Mouse (Mus musculus) forebrain, postnatal 0 days (tissue): ENCODE results near the gene Olfr1438-ps1. TPM values are rescaled to one million over a fixed set of nuclear protein-coding genes. Genes with fewer than 3 reads are reported as not detected.
"Not testable (repeated sequence)": the region's sequence is repeated elsewhere in the genome, so short reads cannot be mapped to it uniquely, and the experiment has no call there.

Experiments
- ATAC-seq: fragments of 200-750 bp; cut with Nextera tagmentation; 2 replicates; pipeline ENCODE4 v1.8.0; 2017; ENCODE audit warnings: mild to moderate bottlenecking, moderate library complexity
- DNase-seq: peaks from one replicate; pipeline ENCODE4 v3.0.0-alpha.2; 2015
- H3K27ac ChIP-seq: fragments of 300-500 bp; sonication (generic); 2 replicates; pipeline ENCODE4 v1.5.1; 2014; ENCODE audit warnings: low read depth, mild to moderate bottlenecking, antibody characterized with exemption, low read length, moderate library complexity, mixed read lengths
- H3K27me3 ChIP-seq: fragments of 300-500 bp; sonication (generic); 2 replicates; pipeline ENCODE4 v1.6.1; 2014; ENCODE audit warnings: mild to moderate bottlenecking, low read length, mixed read lengths; ENCODE audit not compliant: insufficient read depth
- H3K36me3 ChIP-seq: fragments of 300-500 bp; sonication (generic); 2 replicates; pipeline ENCODE4 v1.6.1; 2014; ENCODE audit warnings: mild to moderate bottlenecking, moderate library complexity; ENCODE audit not compliant: insufficient read depth
- H3K4me1 ChIP-seq: fragments of 300-500 bp; sonication (generic); 2 replicates; pipeline ENCODE4 v1.6.1; 2014; ENCODE audit warnings: antibody characterized with exemption; ENCODE audit not compliant: insufficient read depth
- H3K4me2 ChIP-seq: fragments of 300-500 bp; sonication (generic); 2 replicates; pipeline ENCODE4 v1.6.1; 2014; ENCODE audit warnings: low read depth, mild to moderate bottlenecking, moderate library complexity
- H3K4me3 ChIP-seq: fragments of 300-500 bp; sonication (generic); 2 replicates; pipeline ENCODE4 v1.5.1; 2014; ENCODE audit warnings: low read depth, low read length, mixed read lengths
- H3K9ac ChIP-seq: fragments of 300-500 bp; sonication (generic); 2 replicates; pipeline ENCODE4 v1.6.1; 2014; ENCODE audit warnings: mild to moderate bottlenecking
- H3K9me3 ChIP-seq: fragments of 300-500 bp; sonication (generic); 2 replicates; pipeline ENCODE4 v1.6.1; 2016; ENCODE audit warnings: low read length
- CTCF ChIP-seq: sonication (generic); IDR thresholded peaks from 2 replicates; pipeline ENCODE4 v1.5.1; 2016; ENCODE audit warnings: antibody characterized with exemption, control low read depth, low read depth
- WGBS: fragments of 180-500 bp; shearing (Covaris S2); extraction: QIAGEN DNeasy Blood & Tissue Kit; methylation state at CpG from one replicate; pipeline ENCODE4 v1.1.7; 2014; 5-methylcytosine and 5-hydroxymethylcytosine counted together
- polyA plus RNA-seq: library from polyadenylated mRNA; unstranded; fragments of >200 nt; fragmentation: Nextera tagmentation; extraction: Ambion mirVana; gene quantifications from 2 replicates; pipeline ENCODE4 v1.2.1, GENCODE M21; 2015
- total RNA-seq: library from RNA; depleted of rRNA; stranded (reverse); fragments of >200 nt; gene quantifications from 2 replicates; pipeline ENCODE4 v1.2.3, GENCODE M21; 2014; rRNA removed

The Olfr1438-ps1 gene
- not detected in 2 replicates for total RNA-seq
- polyA plus RNA-seq: not detected in 2 replicates

DNA sequence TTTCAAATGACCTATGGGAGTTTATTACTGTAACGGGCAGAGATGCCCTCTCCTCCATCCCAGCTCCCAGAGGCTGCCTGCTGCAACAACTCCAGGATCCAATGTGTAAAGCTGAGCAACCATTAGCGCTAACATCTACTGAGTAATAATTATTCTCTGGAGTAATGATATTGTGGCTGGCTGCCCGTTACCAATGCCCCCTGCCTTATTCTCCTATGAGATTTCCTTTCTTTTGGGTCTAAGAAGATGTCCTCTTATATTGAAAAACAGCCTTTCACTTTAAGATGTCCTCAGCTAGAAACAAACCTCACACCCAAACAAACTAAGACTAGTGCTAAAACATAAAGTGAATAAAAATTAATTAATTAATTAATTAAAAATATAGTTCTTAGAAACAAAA lies at the start of gene Olfr1438-ps1:
Olfr1438-ps1 (minus strand) TSS at position 101 of the 400 bp plus-strand sequence.
- Histone ChIP-seq H3K4me1 (no peaks in the 10 kb centered on the region), H3K4me3 (no peak within 1 kb of the TSS), H3K9ac (no peak within 1 kb of the TSS), H3K27ac (no peak within 1 kb of the TSS), H3K9me3 (no peaks in the 10 kb centered on the region), H3K27me3 (no peaks in the 10 kb centered on the region), H3K4me2 (no peak within 1 kb of the TSS), H3K36me3 (no peaks in the 10 kb centered on the region)
- TF ChIP-seq CTCF: no peak
- 81% methylated on average over 3 of the region's 3 CpGs for WGBS
- ATAC-seq (no peak), DNase-seq (no peak)

DNA sequence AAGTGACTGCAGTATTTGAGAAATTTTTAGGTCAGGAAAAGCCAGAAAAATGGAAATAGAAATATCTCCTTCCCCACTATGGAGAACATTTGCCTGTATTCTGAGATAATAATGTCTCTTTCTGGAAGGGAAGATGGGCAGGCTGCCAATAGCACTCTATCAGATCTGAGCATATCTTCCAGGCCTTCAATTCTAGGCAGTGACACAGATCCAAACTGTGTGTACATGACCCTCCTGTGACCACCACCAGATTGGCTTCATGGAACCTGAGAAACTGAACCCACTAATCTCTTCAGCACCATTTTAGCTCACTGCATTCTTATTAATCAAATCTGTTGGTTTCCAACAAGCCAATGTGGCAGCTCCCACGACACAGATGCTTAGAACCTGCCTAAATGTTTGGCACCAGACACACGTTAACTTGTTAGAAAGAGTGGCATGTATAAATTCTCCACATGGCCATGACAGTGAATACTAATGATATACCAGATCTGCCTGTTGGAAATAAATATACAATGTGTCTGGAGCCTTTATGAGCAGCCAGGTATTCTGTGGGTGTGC lies 38.8 kb upstream of the Olfr1438-ps1 start:
- H3K4me1 ChIP-seq: no peaks in the 10 kb centered on the region
- H3K4me2 ChIP-seq: no peak overlapping the region
- H3K27ac ChIP-seq: peak overlapping the region; percentile 6; the same call in 1 of the 2 replicates
- 32% methylated on average over 2 of the region's 2 CpGs for WGBS
- peak; percentile 63 for DNase-seq
- no peaks in the 10 kb centered on the region for H3K36me3 ChIP-seq
- no peak overlapping the region for H3K4me3 ChIP-seq
- H3K9ac ChIP-seq: no peak overlapping the region
- H3K27me3 ChIP-seq: no peaks in the 10 kb centered on the region
- TF ChIP-seq CTCF: no peak
- peak; percentile 70 for ATAC-seq
- H3K9me3 ChIP-seq: no peaks in the 10 kb centered on the region

DNA sequence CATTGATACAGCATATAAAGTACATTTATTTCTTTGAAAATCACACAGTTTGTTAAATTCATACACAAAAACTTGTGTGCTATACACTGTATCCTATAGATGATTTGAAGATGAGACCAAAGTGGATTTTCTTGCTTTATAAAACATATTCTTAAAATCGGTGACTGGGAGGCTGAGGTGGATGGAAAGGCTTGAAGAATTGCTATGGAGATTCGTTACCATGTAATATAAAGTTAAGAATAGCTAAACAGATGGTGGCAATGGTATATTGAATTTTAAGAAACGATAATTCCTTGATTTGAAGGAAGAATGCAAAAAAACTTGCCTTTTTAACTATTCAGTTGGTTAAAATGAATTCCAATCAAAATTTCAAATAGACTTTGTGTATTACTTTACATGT lies 37.3 kb upstream of the Olfr1438-ps1 start:
- Histone ChIP-seq H3K4me3 (no peak overlapping the region), H3K9ac (no peak overlapping the region), H3K9me3 (no peaks in the 10 kb centered on the region), H3K4me2 (no peak overlapping the region), H3K27ac (peak overlapping the region; percentile 64), H3K4me1 (no peaks in the 10 kb centered on the region), H3K36me3 (no peaks in the 10 kb centered on the region), H3K27me3 (no peaks in the 10 kb centered on the region)
- DNase-seq (peak; percentile 25), ATAC-seq (peak; percentile 71)
- no peak for TF ChIP-seq CTCF
- WGBS: 62% methylated on average over 3 of the region's 3 CpGs

DNA sequence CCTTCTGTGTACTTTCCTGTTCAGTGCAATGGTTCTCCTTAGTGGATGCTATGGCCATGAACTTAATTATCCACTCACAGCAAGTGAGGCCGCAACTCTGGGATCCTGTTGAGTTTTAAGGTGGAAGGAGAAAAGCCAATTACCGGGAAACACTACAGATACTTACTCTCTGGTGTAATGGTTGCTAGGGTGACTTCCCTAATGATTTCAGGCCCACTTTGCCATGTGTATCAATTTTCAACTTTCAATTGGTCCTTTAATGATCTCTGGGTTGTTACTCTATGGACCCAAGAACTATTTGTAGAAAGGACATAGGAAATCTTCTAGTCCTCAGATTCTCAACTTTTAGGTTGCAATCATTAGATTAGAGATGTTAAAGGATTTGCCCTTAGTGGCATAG lies 10.7 kb downstream of the Olfr1438-ps1 start, which contains the start of gene Olfr1437:
Olfr1437 (minus strand) TSS at position 101 of the 400 bp plus-strand sequence.
- Histone ChIP-seq H3K27me3 (no peaks in the 10 kb centered on the region), H3K27ac (no peak within 1 kb of the TSS), H3K4me2 (no peak within 1 kb of the TSS), H3K36me3 (no peaks in the 10 kb centered on the region), H3K9ac (no peak within 1 kb of the TSS), H3K4me3 (no peak within 1 kb of the TSS), H3K9me3 (no peaks in the 10 kb centered on the region), H3K4me1 (no peaks in the 10 kb centered on the region)
- no peak for ATAC-seq
- WGBS: 79% methylated on average over 2 of the region's 2 CpGs
- no peak for DNase-seq
- TF ChIP-seq CTCF: no peak

DNA sequence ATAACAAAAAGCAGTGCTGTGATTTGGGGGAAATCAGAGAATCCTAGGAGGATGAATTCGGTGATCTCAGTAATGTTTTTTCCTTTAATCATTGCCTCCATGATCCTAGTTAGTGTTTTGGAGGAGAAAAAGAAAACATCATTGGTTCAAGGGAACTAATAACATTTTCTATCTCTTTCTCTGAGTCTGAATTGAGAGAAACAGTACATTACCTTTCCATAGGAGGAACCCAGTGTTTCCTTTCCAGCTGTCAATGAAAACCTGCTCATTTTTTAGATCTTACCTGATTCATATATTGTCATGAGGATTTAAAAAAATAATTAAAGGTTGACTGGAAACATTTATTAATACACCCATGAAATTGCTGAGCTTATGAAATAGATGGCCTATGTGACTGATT lies 36.7 kb downstream of the Olfr1438-ps1 start, which contains the start of gene Olfr1436:
Olfr1436 (minus strand) TSS at position 101 of the 400 bp plus-strand sequence.
- 84% methylated on average over 1 of the region's 1 CpGs for WGBS
- not testable (repeated sequence) for H3K4me2 ChIP-seq, H3K27me3 ChIP-seq, H3K9ac ChIP-seq, H3K4me1 ChIP-seq, DNase-seq, H3K9me3 ChIP-seq, H3K36me3 ChIP-seq, ATAC-seq, H3K27ac ChIP-seq, H3K4me3 ChIP-seq

DNA sequence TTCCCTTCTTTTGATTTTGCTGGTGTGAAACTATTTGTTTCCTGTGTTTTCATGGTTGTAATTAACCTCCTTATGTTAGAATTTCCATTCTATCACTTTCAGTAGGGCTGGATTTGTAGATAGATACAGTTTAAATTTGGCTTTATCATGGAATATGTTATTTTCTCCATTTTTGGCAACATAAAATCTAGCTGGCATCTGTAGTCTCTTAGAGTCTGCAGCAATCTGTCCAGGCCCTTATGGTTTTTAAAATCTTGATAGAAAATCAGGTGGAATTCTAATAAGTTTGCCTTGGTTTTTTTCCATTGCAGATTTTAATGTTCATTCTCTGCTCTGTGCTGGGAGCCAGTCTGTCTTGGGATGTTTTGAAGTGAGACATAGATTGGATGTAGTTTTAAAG lies 42.7 kb downstream of the Olfr1438-ps1 start:
- Histone ChIP-seq H3K27ac (no peak overlapping the region), H3K9ac (no peak overlapping the region), H3K4me2 (no peak overlapping the region), H3K36me3 (no peaks in the 10 kb centered on the region), H3K27me3 (no peaks in the 10 kb centered on the region), H3K4me3 (no peak overlapping the region), H3K4me1 (no peaks in the 10 kb centered on the region), H3K9me3 (no peaks in the 10 kb centered on the region)
- peak; percentile 76 for ATAC-seq
- peak; percentile 66 for DNase-seq
- no peak for TF ChIP-seq CTCF

DNA sequence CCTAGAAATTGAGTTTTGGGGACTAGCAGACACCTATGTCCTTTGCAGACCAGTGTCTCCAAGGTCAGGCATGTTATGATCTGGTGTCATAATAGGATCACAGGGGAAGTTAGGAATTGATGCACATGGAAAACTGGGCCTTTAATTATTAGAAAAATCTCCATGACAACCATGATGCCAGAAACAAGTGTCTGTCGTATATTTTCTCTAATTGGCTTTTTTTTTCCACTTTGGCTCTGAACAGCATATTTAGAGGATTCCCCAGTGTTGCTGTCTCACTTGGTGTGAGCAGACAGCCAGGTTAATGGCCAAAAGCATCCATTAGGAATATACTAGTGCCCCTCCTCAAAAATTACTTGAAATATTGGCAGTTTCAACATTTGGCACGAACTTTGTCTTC lies 56.2 kb downstream of the Olfr1438-ps1 start, which contains the start of gene Olfr1434:
Olfr1434 (plus strand) TSS at position 301 of the 400 bp plus-strand sequence.
- ATAC-seq (no peak), DNase-seq (no peak)
- Histone ChIP-seq H3K4me2 (no peak within 1 kb of the TSS), H3K9ac (no peak within 1 kb of the TSS), H3K36me3 (no peaks in the 10 kb centered on the region), H3K4me1 (no peaks in the 10 kb centered on the region), H3K4me3 (no peak within 1 kb of the TSS), H3K27me3 (no peaks in the 10 kb centered on the region), H3K9me3 (no peaks in the 10 kb centered on the region), H3K27ac (no peak within 1 kb of the TSS)
- no peak for TF ChIP-seq CTCF
- WGBS: 66% methylated on average over 2 of the region's 2 CpGs

Other genes starting within 250 kb of the Olfr1438-ps1 start
- gene Olfr1426, start 243.9 kb downstream of the Olfr1438-ps1 start, total RNA-seq: not detected in 2 replicates
- not detected in 2 replicates for gene Olfr1426, start 243.9 kb downstream of the Olfr1438-ps1 start, polyA plus RNA-seq
- not detected in 2 replicates for gene Olfr1427, start 232.6 kb downstream of the Olfr1438-ps1 start, total RNA-seq
- gene Olfr1427, start 232.6 kb downstream of the Olfr1438-ps1 start, polyA plus RNA-seq: not detected in 2 replicates
- not detected in 2 replicates for gene Olfr1428, start 220.0 kb downstream of the Olfr1438-ps1 start, total RNA-seq
- not detected in 2 replicates for gene Olfr1428, start 220.0 kb downstream of the Olfr1438-ps1 start, polyA plus RNA-seq
- not detected in 2 replicates for gene Olfr76, start 212.7 kb downstream of the Olfr1438-ps1 start, total RNA-seq
- not detected in 2 replicates for gene Olfr76, start 212.7 kb downstream of the Olfr1438-ps1 start, polyA plus RNA-seq
- gene Olfr1555-ps1, start 165.8 kb downstream of the Olfr1438-ps1 start, total RNA-seq: not detected in 2 replicates
- not detected in 2 replicates for gene Olfr1555-ps1, start 165.8 kb downstream of the Olfr1438-ps1 start, polyA plus RNA-seq
- not detected in 2 replicates for gene Olfr1431, start 135.3 kb downstream of the Olfr1438-ps1 start, total RNA-seq
- gene Olfr1431, start 135.3 kb downstream of the Olfr1438-ps1 start, polyA plus RNA-seq: not detected in 2 replicates
- gene Olfr1432, start 103.3 kb downstream of the Olfr1438-ps1 start, total RNA-seq: not detected in 2 replicates
- gene Olfr1432, start 103.3 kb downstream of the Olfr1438-ps1 start, polyA plus RNA-seq: not detected in 2 replicates
- not detected in 2 replicates for gene Olfr262, start 94.3 kb downstream of the Olfr1438-ps1 start, total RNA-seq
- gene Olfr262, start 94.3 kb downstream of the Olfr1438-ps1 start, polyA plus RNA-seq: not detected in 2 replicates
- gene Olfr235, start 74.9 kb downstream of the Olfr1438-ps1 start, total RNA-seq: not detected in 2 replicates
- not detected in 2 replicates for gene Olfr235, start 74.9 kb downstream of the Olfr1438-ps1 start, polyA plus RNA-seq
- not detected in 2 replicates for gene Olfr1434, start 56.1 kb downstream of the Olfr1438-ps1 start, total RNA-seq
- not detected in 2 replicates for gene Olfr1434, start 56.1 kb downstream of the Olfr1438-ps1 start, polyA plus RNA-seq
- gene Olfr1436, start 36.8 kb downstream of the Olfr1438-ps1 start, total RNA-seq: not detected in 2 replicates
- gene Olfr1436, start 36.8 kb downstream of the Olfr1438-ps1 start, polyA plus RNA-seq: not detected in 2 replicates
- not detected in 2 replicates for gene Olfr1437, start 10.8 kb downstream of the Olfr1438-ps1 start, total RNA-seq
- not detected in 2 replicates for gene Olfr1437, start 10.8 kb downstream of the Olfr1438-ps1 start, polyA plus RNA-seq
- not detected in 2 replicates for gene Olfr1440, start 51.4 kb upstream of the Olfr1438-ps1 start, total RNA-seq
- not detected in 2 replicates for gene Olfr1440, start 51.4 kb upstream of the Olfr1438-ps1 start, polyA plus RNA-seq
- not detected in 2 replicates for gene Olfr1441, start 81.5 kb upstream of the Olfr1438-ps1 start, total RNA-seq
- gene Olfr1441, start 81.5 kb upstream of the Olfr1438-ps1 start, polyA plus RNA-seq: not detected in 2 replicates
- not detected in 2 replicates for gene Pfpl, start 92.0 kb upstream of the Olfr1438-ps1 start, total RNA-seq
- 0.04 TPM in 1 of 2 replicates, not detected in the other for gene Pfpl, start 92.0 kb upstream of the Olfr1438-ps1 start, polyA plus RNA-seq
- 3.2 and 3.5 TPM in 2 replicates for gene Mpeg1, start 124.9 kb upstream of the Olfr1438-ps1 start, total RNA-seq
- 0.63 and 1.1 TPM in 2 replicates for gene Mpeg1, start 124.9 kb upstream of the Olfr1438-ps1 start, polyA plus RNA-seq
- 43.2 and 48.8 TPM in 2 replicates for gene Dtx4, start 165.5 kb upstream of the Olfr1438-ps1 start, total RNA-seq
- gene Dtx4, start 165.5 kb upstream of the Olfr1438-ps1 start, polyA plus RNA-seq: 20.6 and 21.2 TPM in 2 replicates
- gene Fam111a, start 209.8 kb upstream of the Olfr1438-ps1 start, total RNA-seq: 4.3 and 4.4 TPM in 2 replicates
- gene Fam111a, start 209.8 kb upstream of the Olfr1438-ps1 start, polyA plus RNA-seq: 2.9 and 3.2 TPM in 2 replicates